Mouse (Mus musculus): ENCODE measurements around the gene Apbb1.

DNA sequence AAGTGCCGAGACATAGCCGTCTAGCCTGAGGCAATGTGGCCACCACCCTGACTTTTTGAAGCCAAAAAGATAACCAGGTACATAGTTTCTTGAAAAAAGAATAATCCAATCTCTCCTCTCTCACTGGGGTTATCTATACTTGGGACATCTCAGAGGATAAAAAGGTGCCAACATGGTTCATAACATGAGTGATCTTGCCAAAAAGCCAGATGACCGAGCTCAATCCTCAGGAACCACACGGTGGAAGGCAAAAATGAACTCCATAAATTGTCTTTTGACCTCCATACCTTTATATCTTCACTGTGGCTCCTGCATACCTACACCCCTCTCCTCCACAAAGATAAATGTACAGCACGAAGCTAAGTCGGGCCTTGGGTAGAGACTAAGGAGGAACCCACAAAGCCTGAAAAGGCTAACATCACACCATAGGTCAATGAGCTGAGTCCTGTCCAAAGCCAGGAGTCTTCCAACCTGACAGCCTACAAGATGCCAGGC lies 4.0 kb downstream of the Apbb1 start:
- TF ChIP-seq CTCF (IDR thresholded peaks at IDR 0.05; ENCODE audit: insufficient read depth, low read length) = no peak
- TF ChIP-seq POLR2A (IDR thresholded peaks at IDR 0.05; ENCODE audit: borderline replicate concordance, extremely low read depth, low read depth, low read length) = no peak

Data from lung, adult 2 months (tissue).